Mouse (Mus musculus): ENCODE measurements around the gene Jmjd8.
"Not testable (repeated sequence)": the region's sequence is repeated elsewhere in the genome, so short reads cannot be mapped to it uniquely, and the experiment has no call there.

Gene Jmjd8

GRCm38 (mm10) chr17:25861704-25862612, 33.3 kb downstream of the Jmjd8 start:
- DNase-seq (ENCODE audit: low spot score), result no peak

DNA sequence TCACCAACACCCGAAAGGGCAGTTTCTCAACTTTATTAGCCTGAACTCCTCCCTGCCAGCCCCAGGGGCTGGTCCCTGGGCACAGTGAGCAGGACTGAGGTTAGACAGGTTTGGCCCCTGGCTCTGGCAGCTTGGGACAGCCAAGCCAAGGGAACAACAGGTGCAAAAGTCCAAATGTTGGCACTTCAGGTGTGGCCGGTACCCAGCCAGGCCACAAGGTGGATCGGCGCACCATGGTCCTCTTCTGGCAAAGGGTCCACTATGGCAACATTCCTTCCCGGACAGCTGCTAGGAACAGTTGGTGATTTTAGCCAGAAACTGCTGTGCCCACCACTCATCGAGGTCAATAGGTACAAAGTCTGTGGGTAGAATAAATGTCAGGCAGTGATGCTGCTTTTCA, 35.0 kb downstream of the Jmjd8 start:
- DNase-seq (ENCODE audit: low spot score), result no peak

GRCm38 (mm10) chr17:25864311-25864710, 35.6 kb downstream of the Jmjd8 start:
- DNase-seq (ENCODE audit: low spot score), result no peak

- DNase-seq (ENCODE audit: low spot score), result no peak
Measured at GRCm38 (mm10) chr17:25865288-25865687, 36.6 kb downstream of the Jmjd8 start.

DNA sequence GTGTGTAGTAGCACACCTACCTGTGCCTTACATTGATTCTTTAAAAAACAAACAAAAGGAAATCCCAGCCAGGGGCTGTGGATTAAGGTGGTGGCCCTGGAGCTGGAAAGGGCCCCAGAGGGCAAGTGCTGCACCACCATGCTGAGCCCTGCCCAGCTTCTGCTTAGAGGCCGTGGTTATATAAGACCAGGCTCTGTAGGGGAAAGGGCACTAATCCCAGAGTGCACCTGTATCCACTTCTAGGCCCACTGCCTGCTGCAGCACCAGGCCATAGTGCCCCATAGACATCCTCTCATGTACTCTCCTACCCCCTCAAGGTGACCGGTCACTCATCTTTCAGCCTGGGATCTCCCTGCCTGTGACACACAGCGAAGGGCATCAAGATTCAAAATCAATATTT, 37.5 kb downstream of the Jmjd8 start:
- DNase-seq (ENCODE audit: low spot score), result no peak

- peak; percentile 49 for DNase-seq (ENCODE audit: low spot score)
Measured at GRCm38 (mm10) chr17:25867509-25867835, 38.8 kb downstream of the Jmjd8 start.

- no peak for DNase-seq (ENCODE audit: low spot score)
Measured at GRCm38 (mm10) chr17:25867836-25868600, 39.4 kb downstream of the Jmjd8 start.

- peak; percentile 48 for DNase-seq (ENCODE audit: low spot score)
Measured at GRCm38 (mm10) chr17:25868601-25869191, 40.0 kb downstream of the Jmjd8 start, which contains the start of gene Mcrip2. Gene Mcrip2 (minus strand): TSS chr17:25868764.

GRCm38 (mm10) chr17:25869498-25869897, 40.8 kb downstream of the Jmjd8 start:
- DNase-seq (ENCODE audit: low spot score), result no peak

DNA sequence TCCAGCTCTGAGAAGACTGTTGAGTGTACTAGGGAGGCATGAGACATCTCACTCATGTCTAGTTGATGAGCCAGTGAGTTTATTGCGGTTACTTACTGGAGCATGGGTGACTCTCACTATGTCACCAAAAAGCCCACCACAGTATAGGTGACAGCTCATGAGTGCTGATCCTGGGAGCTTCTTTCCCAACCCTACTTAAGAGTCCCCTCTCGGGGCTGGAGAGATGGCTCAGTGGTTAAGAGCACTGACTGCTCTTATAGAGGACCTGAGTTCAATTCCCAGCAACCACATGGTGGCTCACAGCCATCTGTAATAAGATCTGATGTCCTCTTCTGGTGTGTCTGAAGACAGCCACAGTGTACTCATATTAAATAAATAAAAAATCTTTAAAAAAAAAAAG, 41.3 kb downstream of the Jmjd8 start:
- DNase-seq (ENCODE audit: low spot score), result no peak

GRCm38 (mm10) chr17:25871566-25871965, 42.9 kb downstream of the Jmjd8 start:
- DNase-seq (ENCODE audit: low spot score), result not testable (repeated sequence)

- DNase-seq (ENCODE audit: low spot score), result no peak
Measured at GRCm38 (mm10) chr17:25872676-25873075, 44.0 kb downstream of the Jmjd8 start.

GRCm38 (mm10) chr17:25873405-25874147, 44.9 kb downstream of the Jmjd8 start:
- DNase-seq (ENCODE audit: low spot score), result no peak

GRCm38 (mm10) chr17:25874148-25874720, 45.6 kb downstream of the Jmjd8 start:
- DNase-seq (ENCODE audit: low spot score), result no peak

GRCm38 (mm10) chr17:25874721-25875170, 46.1 kb downstream of the Jmjd8 start, which contains the start of gene Mettl26:
Gene Mettl26 (plus strand): TSS chr17:25875074.
- DNase-seq (ENCODE audit: low spot score), result peak; percentile 91

DNA sequence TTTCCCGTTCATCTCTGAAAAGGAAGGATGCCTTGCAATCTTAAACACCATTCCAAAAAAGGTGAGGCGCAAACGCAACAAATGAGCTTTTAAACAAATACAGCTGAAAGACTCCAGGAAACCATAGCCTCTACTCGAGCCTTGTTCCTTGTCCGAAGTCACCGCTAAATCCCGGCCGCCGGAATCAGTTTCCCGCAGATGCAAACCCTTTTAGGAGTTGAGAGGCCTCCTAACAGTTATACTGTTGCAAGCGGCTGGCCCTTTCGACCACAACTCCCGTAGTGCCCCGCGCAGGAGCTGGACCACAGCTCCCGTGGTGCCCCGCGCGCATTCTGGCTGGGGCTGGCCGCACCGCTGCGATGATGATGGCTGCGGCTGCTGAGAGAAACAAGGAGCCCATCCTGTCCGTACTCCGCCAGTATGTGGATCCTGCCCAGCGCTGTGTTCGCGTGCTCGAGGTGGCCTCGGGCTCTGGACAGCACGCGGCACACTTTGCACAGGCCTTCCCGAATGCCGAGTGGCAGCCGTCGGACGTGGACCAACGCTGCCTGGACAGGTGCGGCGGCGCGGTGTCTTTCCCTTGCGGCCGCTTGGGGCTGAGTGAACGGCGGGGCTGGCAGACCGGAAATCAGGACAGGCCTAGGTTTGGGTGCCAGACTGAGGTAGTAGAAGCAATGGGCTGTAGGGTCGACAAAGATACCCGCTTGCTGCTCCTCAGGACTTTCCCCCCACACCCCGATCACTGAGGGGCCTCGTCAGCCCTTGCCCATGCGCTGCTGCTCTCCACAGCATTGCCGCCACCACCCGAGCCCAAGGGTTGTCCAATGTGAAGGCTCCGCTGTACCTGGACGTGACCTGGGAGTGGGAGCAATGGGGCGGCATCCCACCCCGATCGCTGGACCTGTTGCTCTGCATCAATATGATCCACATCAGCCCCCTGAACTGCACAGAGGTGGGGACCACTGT, 46.8 kb downstream of the Jmjd8 start:
- DNase-seq (ENCODE audit: low spot score), result peak; percentile 84

DNA sequence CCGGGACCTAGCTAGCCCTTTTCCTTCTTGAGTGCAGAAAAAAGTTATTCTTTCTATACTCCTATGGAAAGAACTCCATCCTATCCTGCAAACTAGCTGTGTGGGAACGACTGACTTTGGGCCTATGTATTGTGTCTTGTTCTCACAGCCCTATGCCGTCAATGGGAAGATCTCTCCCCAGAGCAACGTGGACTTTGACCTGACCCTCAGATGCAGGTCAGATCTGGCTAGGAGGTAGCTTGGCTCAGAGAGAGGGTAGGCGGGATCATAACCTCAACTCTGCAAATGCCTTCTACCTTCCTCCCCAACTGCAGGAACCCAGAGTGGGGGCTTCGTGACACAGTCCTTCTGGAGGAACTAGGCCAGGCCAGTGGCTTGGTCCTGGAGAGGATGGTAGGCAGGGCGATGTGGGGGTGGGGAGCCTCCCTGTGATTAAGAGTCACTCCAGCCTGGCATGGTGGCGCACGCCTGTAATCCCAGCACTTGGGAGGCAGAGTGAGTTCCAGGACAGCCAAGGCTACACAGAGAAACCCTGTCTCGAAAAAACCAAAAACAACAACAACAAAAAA, 47.8 kb downstream of the Jmjd8 start:
- no peak for DNase-seq (ENCODE audit: low spot score)

DNA sequence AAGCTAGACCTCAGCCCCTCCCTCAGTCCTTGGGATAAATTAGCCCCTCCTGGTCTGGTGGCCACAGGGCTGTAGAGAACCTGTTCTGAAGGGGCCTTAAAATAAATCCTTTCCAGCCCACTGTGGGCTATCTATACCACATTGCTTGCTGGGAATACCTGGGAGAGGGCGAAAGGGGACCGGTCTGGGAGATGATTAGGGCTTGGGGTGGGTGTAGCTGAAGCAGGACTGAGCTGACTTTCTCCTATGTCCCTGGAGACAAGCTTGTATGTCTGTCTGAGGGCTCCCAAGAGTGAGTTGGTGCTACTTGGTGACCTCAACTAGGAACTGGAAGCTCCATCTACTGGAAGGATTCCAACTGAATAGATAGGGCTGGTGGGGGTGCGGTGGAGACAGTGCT, 48.4 kb downstream of the Jmjd8 start:
- DNase-seq (ENCODE audit: low spot score), result no peak

GRCm38 (mm10) chr17:25877741-25878610, 49.3 kb downstream of the Jmjd8 start:
- DNase-seq (ENCODE audit: low spot score), result no peak

Measured in T-cell, adult 2 months (primary cell).